Mouse (Mus musculus) liver, postnatal 0 days (tissue): ENCODE measurements around the gene Flnb.

Experiments
- CTCF ChIP-seq: sonication (generic); IDR thresholded peaks from 2 replicates; pipeline ENCODE4 v1.5.1; 2016; ENCODE audit warnings: antibody characterized with exemption, low read depth
- EP300 ChIP-seq: IDR thresholded peaks from 2 replicates; pipeline ENCODE4 v1.6.1; 2016; ENCODE audit warnings: antibody characterized with exemption, low read depth, mild to moderate bottlenecking

GRCm38 (mm10) chr14:7961714-7962113 lies 144.0 kb downstream of the Flnb start:
- no peak for TF ChIP-seq CTCF
- TF ChIP-seq EP300: no peak
